Mouse (Mus musculus) lung, embryonic 16.5 days (tissue): ENCODE data around the gene Wdr82. TPM values are rescaled to one million over a fixed set of nuclear protein-coding genes. Genes with fewer than 3 reads are reported as not detected.

ENCODE experiments used
- ATAC-seq: fragments of 200-750 bp; cut with Nextera tagmentation; 2 replicates; pipeline ENCODE4 v1.8.0; 2017; ENCODE audit warnings: low read depth, mild to moderate bottlenecking, moderate library complexity
- H3K27ac ChIP-seq: fragments of 300-500 bp; sonication (generic); 2 replicates; pipeline ENCODE4 v1.5.1; 2014; ENCODE audit warnings: mild to moderate bottlenecking, control low read depth, low read length
- H3K27me3 ChIP-seq: fragments of 300-500 bp; sonication (generic); 2 replicates; pipeline ENCODE4 v1.6.1; 2014; ENCODE audit warnings: low read depth, low read length, mixed read lengths; ENCODE audit not compliant: control insufficient read depth, insufficient read depth
- H3K36me3 ChIP-seq: fragments of 300-500 bp; sonication (generic); 2 replicates; pipeline ENCODE4 v1.6.1; 2014; ENCODE audit warnings: low read length; ENCODE audit not compliant: control insufficient read depth, insufficient read depth
- H3K4me1 ChIP-seq: fragments of 300-500 bp; sonication (generic); replicated peaks from 2 replicates; pipeline ENCODE4 v1.6.1; 2014; ENCODE audit warnings: low read length, mixed read lengths; ENCODE audit not compliant: control insufficient read depth, insufficient read depth
- H3K4me2 ChIP-seq: fragments of 300-500 bp; sonication (generic); 2 replicates; pipeline ENCODE4 v1.6.1; 2014; ENCODE audit warnings: low read depth, low read length, control low read depth
- H3K4me3 ChIP-seq: fragments of 300-500 bp; sonication (generic); 2 replicates; pipeline ENCODE4 v1.5.1; 2014; ENCODE audit warnings: mild to moderate bottlenecking, low read length, control low read depth
- H3K9ac ChIP-seq: fragments of 300-500 bp; sonication (generic); 2 replicates; pipeline ENCODE4 v1.6.1; 2014; ENCODE audit warnings: low read length, control low read depth
- H3K9me3 ChIP-seq: fragments of 300-500 bp; sonication (generic); 2 replicates; pipeline ENCODE4 v1.6.1; 2016; ENCODE audit warnings: low read length; ENCODE audit not compliant: control insufficient read depth
- WGBS: fragments of 180-500 bp; shearing (Covaris S2); extraction: QIAGEN DNeasy Blood & Tissue Kit; methylation state at CpG from one replicate; pipeline ENCODE4 v1.1.7; 2014; 5-methylcytosine and 5-hydroxymethylcytosine counted together
- polyA plus RNA-seq: library from polyadenylated mRNA; unstranded; fragments of >200 nt; fragmentation: Nextera tagmentation; extraction: Ambion mirVana; gene quantifications from 2 replicates; pipeline ENCODE4 v1.2.1, GENCODE M21; 2015

Wdr82 gene
- polyA plus RNA-seq, result 16.3 and 17.5 TPM in 2 replicates

- Histone ChIP-seq H3K4me3 (peak within 1 kb of the TSS; percentile 78), H3K27ac (peak within 1 kb of the TSS; percentile 94), H3K36me3 (no peaks in the 10 kb centered on the region), H3K4me2 (peak within 1 kb of the TSS; percentile 67), H3K27me3 (no peaks in the 10 kb centered on the region), H3K4me1 (peaks cover 22% of the 10 kb centered on the region), H3K9ac (peak within 1 kb of the TSS; percentile 92), H3K9me3 (no peaks in the 10 kb centered on the region)
- peak; percentile 95 for ATAC-seq
- WGBS, result under 1% methylated on average over 68 of the region's 81 CpGs
Observed at GRCm38 (mm10) chr9:106170556-106171345, at the start of gene Wdr82. TSS of gene Wdr82 (plus strand) at chr9:106170928.

- Histone ChIP-seq H3K4me2 (no peak overlapping the region), H3K9ac (no peak overlapping the region), H3K27ac (no peak overlapping the region), H3K36me3 (no peaks in the 10 kb centered on the region), H3K27me3 (no peaks in the 10 kb centered on the region), H3K4me3 (no peak overlapping the region), H3K4me1 (no peaks in the 10 kb centered on the region), H3K9me3 (no peaks in the 10 kb centered on the region)
- 45% methylated on average over 4 of the region's 4 CpGs for WGBS
- ATAC-seq, result no peak
Observed at GRCm38 (mm10) chr9:106123599-106123998, 47.1 kb upstream of the Wdr82 start.

- 44% methylated on average over 2 of the region's 2 CpGs for WGBS
- Histone ChIP-seq H3K4me1 (no peaks in the 10 kb centered on the region), H3K27me3 (no peaks in the 10 kb centered on the region), H3K9me3 (no peaks in the 10 kb centered on the region), H3K27ac (no peak overlapping the region), H3K4me2 (no peak overlapping the region), H3K9ac (no peak overlapping the region), H3K36me3 (no peaks in the 10 kb centered on the region), H3K4me3 (no peak overlapping the region)
- no peak for ATAC-seq
Observed at GRCm38 (mm10) chr9:106126786-106127251, 43.9 kb upstream of the Wdr82 start.

GRCm38 (mm10) chr9:106129072-106129471, 41.7 kb upstream of the Wdr82 start:
- Histone ChIP-seq H3K36me3 (no peaks in the 10 kb centered on the region), H3K27ac (no peak overlapping the region), H3K9ac (no peak overlapping the region), H3K9me3 (no peaks in the 10 kb centered on the region), H3K4me1 (no peaks in the 10 kb centered on the region), H3K4me2 (no peak overlapping the region), H3K27me3 (no peaks in the 10 kb centered on the region), H3K4me3 (no peak overlapping the region)
- no peak for ATAC-seq
- WGBS, result 76% methylated on average over 2 of the region's 2 CpGs

- ATAC-seq, result no peak
- Histone ChIP-seq H3K4me3 (no peak overlapping the region), H3K9ac (no peak overlapping the region), H3K27me3 (no peaks in the 10 kb centered on the region), H3K4me1 (no peaks in the 10 kb centered on the region), H3K9me3 (no peaks in the 10 kb centered on the region), H3K27ac (no peak overlapping the region), H3K4me2 (no peak overlapping the region), H3K36me3 (no peaks in the 10 kb centered on the region)
- 72% methylated on average over 7 of the region's 7 CpGs for WGBS
Observed at GRCm38 (mm10) chr9:106130250-106130649, 40.5 kb upstream of the Wdr82 start.

GRCm38 (mm10) chr9:106137671-106138216, 33.0 kb upstream of the Wdr82 start:
- Histone ChIP-seq H3K27ac (no peak overlapping the region), H3K4me3 (no peak overlapping the region)
- ATAC-seq, result no peak

GRCm38 (mm10) chr9:106139763-106140162, 31.0 kb upstream of the Wdr82 start:
- H3K4me1 ChIP-seq, result peaks cover 5% of the 10 kb centered on the region; the same call in 1 of the 2 replicates
- no peaks in the 10 kb centered on the region for H3K36me3 ChIP-seq
- WGBS, result 41% methylated on average over 10 of the region's 10 CpGs
- no peaks in the 10 kb centered on the region for H3K27me3 ChIP-seq
- no peak overlapping the region for H3K9ac ChIP-seq
- no peak overlapping the region for H3K4me2 ChIP-seq
- H3K9me3 ChIP-seq, result no peaks in the 10 kb centered on the region
- no peak overlapping the region for H3K4me3 ChIP-seq
- peak; percentile 52; the same call in 1 of the 2 replicates for ATAC-seq
- H3K27ac ChIP-seq, result no peak overlapping the region

More at GRCm38 (mm10) chr9:106137671-106138216, 33.0 kb upstream of the Wdr82 start:
- peaks cover 5% of the 10 kb centered on the region; the same call in 1 of the 2 replicates for H3K4me1 ChIP-seq
- H3K9ac ChIP-seq, result no peak overlapping the region
- no peaks in the 10 kb centered on the region for H3K9me3 ChIP-seq
- no peaks in the 10 kb centered on the region for H3K36me3 ChIP-seq
- WGBS, result 62% methylated on average over 10 of the region's 10 CpGs
- H3K4me2 ChIP-seq, result no peak overlapping the region
- H3K27me3 ChIP-seq, result no peaks in the 10 kb centered on the region

- peaks cover 5% of the 10 kb centered on the region; the same call in 1 of the 2 replicates for H3K4me1 ChIP-seq
- no peak overlapping the region for H3K4me3 ChIP-seq
- no peak overlapping the region for H3K9ac ChIP-seq
- H3K36me3 ChIP-seq, result no peaks in the 10 kb centered on the region
- no peak overlapping the region for H3K4me2 ChIP-seq
- H3K9me3 ChIP-seq, result no peaks in the 10 kb centered on the region
- no peaks in the 10 kb centered on the region for H3K27me3 ChIP-seq
- no peak for ATAC-seq
- 82% methylated on average over 12 of the region's 12 CpGs for WGBS
- no peak overlapping the region for H3K27ac ChIP-seq
Observed at GRCm38 (mm10) chr9:106141955-106142354, 28.8 kb upstream of the Wdr82 start.

GRCm38 (mm10) chr9:106144176-106144575, 26.6 kb upstream of the Wdr82 start:
- no peak for ATAC-seq
- Histone ChIP-seq H3K27ac (no peak overlapping the region), H3K9me3 (no peaks in the 10 kb centered on the region), H3K4me1 (peaks cover 7% of the 10 kb centered on the region; the same call in 1 of the 2 replicates), H3K4me3 (no peak overlapping the region), H3K36me3 (no peaks in the 10 kb centered on the region), H3K27me3 (peaks cover 21% of the 10 kb centered on the region), H3K4me2 (no peak overlapping the region), H3K9ac (no peak overlapping the region)
- WGBS, result 81% methylated on average over 7 of the region's 7 CpGs
